Mouse (Mus musculus) heart, postnatal 4 days (tissue): ENCODE data around the gene Cnnm2. TPM values are rescaled to one million over a fixed set of nuclear protein-coding genes. Genes with fewer than 3 reads are reported as not detected.

Experiments
- DNase-seq: peaks from one replicate; pipeline ENCODE4 v3.0.0; 2021
- total RNA-seq, 2 experiments: library from RNA; stranded (reverse); gene quantifications; 2 replicates each; pipeline ENCODE4 v1.2.3; 2021

Cnnm2 gene
- total RNA-seq, 2 experiments from 2014 or later: 7.1 to 7.4 TPM

- no peak for DNase-seq
Observed at GRCm38 (mm10) chr19:46887811-46888527, 126.6 kb downstream of the Cnnm2 start.

- DNase-seq: no peak
Observed at GRCm38 (mm10) chr19:46889666-46890065, 128.3 kb downstream of the Cnnm2 start.

- DNase-seq: no peak
Observed at GRCm38 (mm10) chr19:46890657-46891056, 129.3 kb downstream of the Cnnm2 start.

- DNase-seq: no peak
Observed at GRCm38 (mm10) chr19:46892856-46893255, 131.5 kb downstream of the Cnnm2 start.

- no peak for DNase-seq
Observed at GRCm38 (mm10) chr19:46893484-46893883, 132.1 kb downstream of the Cnnm2 start.

- DNase-seq: no peak
Observed at GRCm38 (mm10) chr19:46897135-46897534, 135.7 kb downstream of the Cnnm2 start.

GRCm38 (mm10) chr19:46898222-46898621 lies 136.8 kb downstream of the Cnnm2 start:
- no peak for DNase-seq

GRCm38 (mm10) chr19:46899306-46899705 lies 137.9 kb downstream of the Cnnm2 start:
- DNase-seq: no peak

- no peak for DNase-seq
Observed at GRCm38 (mm10) chr19:46899871-46900270, 138.5 kb downstream of the Cnnm2 start.

GRCm38 (mm10) chr19:46900786-46901185 lies 139.4 kb downstream of the Cnnm2 start:
- DNase-seq: no peak

GRCm38 (mm10) chr19:46901323-46901722 lies 139.9 kb downstream of the Cnnm2 start:
- DNase-seq: no peak

- DNase-seq: no peak
Observed at GRCm38 (mm10) chr19:46903379-46903778, 142.0 kb downstream of the Cnnm2 start.

- DNase-seq: no peak
Observed at GRCm38 (mm10) chr19:46904907-46905306, 143.5 kb downstream of the Cnnm2 start.

- no peak for DNase-seq
Observed at GRCm38 (mm10) chr19:46905383-46905782, 144.0 kb downstream of the Cnnm2 start.

- DNase-seq: no peak
Observed at GRCm38 (mm10) chr19:46905971-46906370, 144.6 kb downstream of the Cnnm2 start.

GRCm38 (mm10) chr19:46908207-46908606 lies 146.8 kb downstream of the Cnnm2 start:
- DNase-seq: no peak

GRCm38 (mm10) chr19:46908977-46909376 lies 147.6 kb downstream of the Cnnm2 start:
- no peak for DNase-seq

GRCm38 (mm10) chr19:46911492-46911891 lies 150.1 kb downstream of the Cnnm2 start:
- DNase-seq: no peak

GRCm38 (mm10) chr19:46913626-46914025 lies 152.2 kb downstream of the Cnnm2 start:
- no peak for DNase-seq

GRCm38 (mm10) chr19:46915406-46916080 lies 154.1 kb downstream of the Cnnm2 start:
- DNase-seq: no peak

GRCm38 (mm10) chr19:46920571-46920970 lies 159.2 kb downstream of the Cnnm2 start:
- DNase-seq: no peak

GRCm38 (mm10) chr19:46926357-46926756 lies 165.0 kb downstream of the Cnnm2 start:
- DNase-seq: no peak

- DNase-seq: no peak
Observed at GRCm38 (mm10) chr19:46926951-46927350, 165.6 kb downstream of the Cnnm2 start.

GRCm38 (mm10) chr19:46928136-46928535 lies 166.7 kb downstream of the Cnnm2 start:
- DNase-seq: no peak
